Mouse (Mus musculus) heart, embryonic 15.5 days (tissue): ENCODE results near the gene Lrp3. TPM values are rescaled to one million over a fixed set of nuclear protein-coding genes. Genes with fewer than 3 reads are reported as not detected.
A peak's percentile ranks its signal among the peaks of the same experiment; 100 is the strongest.
"Not testable (repeated sequence)": the region's sequence is repeated elsewhere in the genome, so short reads cannot be mapped to it uniquely, and the experiment has no call there.

Experiments used
- ATAC-seq: fragments of 200-750 bp; cut with Nextera tagmentation; replicated peaks from 2 replicates; pipeline ENCODE4 v1.8.0; 2017; ENCODE audit warnings: low read depth, moderate TSS enrichment; ENCODE audit not compliant: insufficient number of reproducible peaks, insufficient read depth, low FRiP score
- H3K27ac ChIP-seq: fragments of 300-500 bp; sonication (generic); 2 replicates; pipeline ENCODE4 v1.5.1; 2015; ENCODE audit warnings: mild to moderate bottlenecking, inconsistent platforms
- H3K27me3 ChIP-seq: fragments of 300-500 bp; sonication (generic); 2 replicates; pipeline ENCODE4 v1.6.1; 2015; ENCODE audit warnings: inconsistent platforms
- H3K36me3 ChIP-seq: fragments of 300-500 bp; sonication (generic); 2 replicates; pipeline ENCODE4 v1.6.1; 2015; ENCODE audit warnings: mild to moderate bottlenecking, inconsistent platforms
- H3K4me1 ChIP-seq: fragments of 300-500 bp; sonication (generic); replicated peaks from 2 replicates; pipeline ENCODE4 v1.6.1; 2015; ENCODE audit warnings: inconsistent platforms
- H3K4me2 ChIP-seq: fragments of 300-500 bp; sonication (generic); 2 replicates; pipeline ENCODE4 v1.6.1; 2015; ENCODE audit warnings: inconsistent platforms, mild to moderate bottlenecking, moderate library complexity
- H3K4me3 ChIP-seq: fragments of 300-500 bp; sonication (generic); 2 replicates; pipeline ENCODE4 v1.5.1; 2015; ENCODE audit warnings: mild to moderate bottlenecking, inconsistent platforms
- H3K9ac ChIP-seq: fragments of 300-500 bp; sonication (generic); 2 replicates; pipeline ENCODE4 v1.6.1; 2015; ENCODE audit warnings: mild to moderate bottlenecking, inconsistent platforms
- H3K9me3 ChIP-seq: fragments of 300-500 bp; sonication (generic); replicated peaks from 2 replicates; pipeline ENCODE4 v1.6.1; 2016; ENCODE audit warnings: inconsistent platforms
- WGBS: fragments of 180-500 bp; shearing (Covaris S2); methylation state at CpG from one replicate; pipeline ENCODE4 v1.1.7; 2015; ENCODE audit warnings: mixed read lengths; 5-methylcytosine and 5-hydroxymethylcytosine counted together
- polyA plus RNA-seq: library from polyadenylated mRNA; unstranded; fragments of >200 nt; fragmentation: Nextera tagmentation; extraction: Ambion mirVana; gene quantifications from 2 replicates; pipeline ENCODE4 v1.2.1, GENCODE M21; 2015

The Lrp3 gene
- polyA plus RNA-seq = 1.8 and 2.9 TPM in 2 replicates

GRCm38 (mm10) chr7:35215225-35215624 lies at the start of gene Lrp3:
TSS of gene Lrp3 (minus strand) at chr7:35215498.
- ATAC-seq = peak; percentile 91
- Histone ChIP-seq H3K36me3 (no peaks in the 10 kb centered on the region), H3K4me1 (peaks cover 14% of the 10 kb centered on the region), H3K27ac (no peak within 1 kb of the TSS), H3K4me3 (peak within 1 kb of the TSS; percentile 64), H3K9ac (peak within 1 kb of the TSS; percentile 65), H3K27me3 (peaks cover 53% of the 10 kb centered on the region), H3K4me2 (peak within 1 kb of the TSS; percentile 98), H3K9me3 (no peaks in the 10 kb centered on the region)
- WGBS = under 1% methylated on average over 53 of the region's 53 CpGs

DNA sequence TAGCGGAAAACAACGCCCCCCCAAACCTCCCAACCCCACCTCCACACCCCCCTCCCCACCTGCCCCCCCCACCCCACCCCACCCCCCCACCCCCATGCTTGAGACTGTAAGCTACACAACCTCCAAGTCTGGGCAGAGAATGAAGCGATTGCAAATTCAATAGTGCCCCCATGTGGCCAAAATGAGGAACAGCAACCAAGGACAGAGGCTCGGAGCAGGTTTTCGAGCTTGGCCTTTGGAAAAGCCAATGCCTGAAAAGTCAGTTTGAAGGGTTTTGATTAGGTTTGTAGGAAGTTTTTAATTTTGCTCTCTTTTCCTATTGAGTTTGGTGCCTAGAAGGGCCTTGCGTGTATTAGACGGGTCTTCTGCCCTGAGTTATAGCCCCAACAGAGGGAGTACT lies 49.4 kb upstream of the Lrp3 start:
- WGBS = 14% methylated on average over 7 of the region's 7 CpGs
- Histone ChIP-seq H3K36me3 (no peaks in the 10 kb centered on the region), H3K9me3 (no peaks in the 10 kb centered on the region), H3K27ac (no peak overlapping the region), H3K27me3 (peaks cover 5% of the 10 kb centered on the region), H3K4me2 (no peak overlapping the region), H3K9ac (no peak overlapping the region), H3K4me1 (peaks cover 8% of the 10 kb centered on the region), H3K4me3 (no peak overlapping the region)
- no peak for ATAC-seq

- Histone ChIP-seq H3K4me2 (no peak overlapping the region), H3K27ac (no peak overlapping the region), H3K9me3 (no peaks in the 10 kb centered on the region), H3K27me3 (peaks cover 6% of the 10 kb centered on the region), H3K4me3 (no peak overlapping the region), H3K9ac (no peak overlapping the region), H3K4me1 (no peaks in the 10 kb centered on the region; the same call in 1 of the 2 replicates), H3K36me3 (no peaks in the 10 kb centered on the region)
- 71% methylated on average over 15 of the region's 15 CpGs for WGBS
- ATAC-seq = no peak
Measured at GRCm38 (mm10) chr7:35263595-35264489, 48.5 kb upstream of the Lrp3 start.

GRCm38 (mm10) chr7:35259384-35259783 lies 44.1 kb upstream of the Lrp3 start:
- no peak for ATAC-seq
- no peak overlapping the region for H3K4me2 ChIP-seq
- H3K4me1 ChIP-seq = no peaks in the 10 kb centered on the region
- no peak overlapping the region for H3K9ac ChIP-seq
- H3K27ac ChIP-seq = no peak overlapping the region
- H3K36me3 ChIP-seq = no peaks in the 10 kb centered on the region
- H3K4me3 ChIP-seq = no peak overlapping the region
- H3K9me3 ChIP-seq = no peaks in the 10 kb centered on the region
- peaks cover 6% of the 10 kb centered on the region; the same call in 1 of the 2 replicates for H3K27me3 ChIP-seq
- WGBS = 85% methylated on average over 8 of the region's 8 CpGs

GRCm38 (mm10) chr7:35258294-35258693 lies 43.0 kb upstream of the Lrp3 start:
- no peak overlapping the region for H3K4me3 ChIP-seq
- no peak for ATAC-seq
- H3K27me3 ChIP-seq = peaks cover 6% of the 10 kb centered on the region; the same call in 1 of the 2 replicates
- 41% methylated on average over 7 of the region's 7 CpGs for WGBS
- H3K9ac ChIP-seq = no peak overlapping the region
- no peak overlapping the region for H3K27ac ChIP-seq
- no peaks in the 10 kb centered on the region for H3K9me3 ChIP-seq
- no peaks in the 10 kb centered on the region for H3K4me1 ChIP-seq
- H3K4me2 ChIP-seq = no peak overlapping the region
- H3K36me3 ChIP-seq = no peaks in the 10 kb centered on the region

DNA sequence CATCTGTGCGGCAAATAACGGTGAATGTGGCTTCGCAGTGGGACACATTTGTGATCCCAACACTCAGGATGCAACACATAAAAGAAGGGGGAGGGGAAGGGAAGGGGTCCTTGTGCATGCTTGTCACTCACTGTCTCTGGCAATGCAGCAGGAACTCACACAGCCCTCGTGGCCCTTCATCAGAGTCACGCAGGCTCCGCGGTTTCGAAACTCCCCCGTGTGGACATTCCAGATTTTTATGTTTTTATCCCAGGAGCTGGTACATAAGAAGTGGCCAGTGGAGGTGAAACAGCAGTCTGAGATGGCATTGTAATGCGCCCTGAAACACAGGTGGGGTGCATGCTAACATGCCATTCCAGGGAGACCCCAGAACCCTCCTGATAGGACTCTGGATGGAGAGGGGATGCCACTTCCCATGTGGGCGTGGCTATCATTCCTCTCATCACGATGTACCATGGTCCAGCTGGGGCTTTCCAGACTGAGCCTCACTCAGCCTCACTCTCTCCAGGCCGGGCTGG lies 36.8 kb upstream of the Lrp3 start:
- Histone ChIP-seq H3K4me1 (peaks cover 5% of the 10 kb centered on the region), H3K9me3 (no peaks in the 10 kb centered on the region), H3K4me2 (peak overlapping the region; percentile 53), H3K27me3 (no peaks in the 10 kb centered on the region), H3K4me3 (peak overlapping the region; percentile 28), H3K36me3 (no peaks in the 10 kb centered on the region), H3K27ac (no peak overlapping the region), H3K9ac (no peak overlapping the region)
- 9% methylated on average over 13 of the region's 13 CpGs for WGBS
- ATAC-seq = no peak

DNA sequence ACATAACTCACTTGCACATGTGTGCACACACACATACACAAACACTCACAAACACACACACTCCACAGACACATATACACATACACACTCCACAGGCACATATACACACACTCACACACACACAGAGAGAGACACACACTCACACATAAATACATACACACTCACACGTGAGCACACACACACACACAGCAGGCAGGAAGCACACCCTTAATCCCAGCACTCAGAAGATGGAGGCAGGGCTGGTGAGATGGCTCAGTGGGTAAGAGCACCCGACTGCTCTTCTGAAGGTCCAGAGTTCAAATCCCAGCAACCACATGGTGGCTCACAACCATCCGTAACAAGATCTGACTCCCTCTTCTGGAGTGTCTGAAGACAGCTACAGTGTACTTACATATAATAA lies 22.6 kb upstream of the Lrp3 start:
- not testable (repeated sequence) for H3K4me3 ChIP-seq, ATAC-seq, H3K9me3 ChIP-seq, H3K4me2 ChIP-seq, H3K27me3 ChIP-seq, H3K36me3 ChIP-seq, H3K27ac ChIP-seq, H3K9ac ChIP-seq
- 68% methylated on average over 3 of the region's 3 CpGs for WGBS
- peaks cover 13% of the 10 kb centered on the region for H3K4me1 ChIP-seq

- H3K27ac ChIP-seq = peak overlapping the region; percentile 60
- H3K4me2 ChIP-seq = peak overlapping the region; percentile 71
- H3K4me3 ChIP-seq = peak overlapping the region; percentile 80
- H3K27me3 ChIP-seq = no peaks in the 10 kb centered on the region
- WGBS = 18% methylated on average over 9 of the region's 9 CpGs
- H3K4me1 ChIP-seq = peaks cover 13% of the 10 kb centered on the region
- no peaks in the 10 kb centered on the region for H3K9me3 ChIP-seq
- peak; percentile 43; the same call in 1 of the 2 replicates for ATAC-seq
- no peak overlapping the region for H3K9ac ChIP-seq
- H3K36me3 ChIP-seq = no peaks in the 10 kb centered on the region
Measured at GRCm38 (mm10) chr7:35235308-35235707, 20.0 kb upstream of the Lrp3 start.

- ATAC-seq = peak; percentile 94
- Histone ChIP-seq H3K9me3 (no peaks in the 10 kb centered on the region), H3K4me3 (peak overlapping the region; percentile 80), H3K27ac (peak overlapping the region; percentile 96), H3K27me3 (no peaks in the 10 kb centered on the region), H3K4me2 (peak overlapping the region; percentile 71), H3K9ac (peak overlapping the region; percentile 63), H3K36me3 (no peaks in the 10 kb centered on the region), H3K4me1 (peaks cover 13% of the 10 kb centered on the region)
- under 1% methylated on average over 45 of the region's 45 CpGs for WGBS
Measured at GRCm38 (mm10) chr7:35234361-35235245, 19.3 kb upstream of the Lrp3 start.

- ATAC-seq = no peak
- H3K4me1 ChIP-seq = peaks cover 13% of the 10 kb centered on the region
- peak overlapping the region; percentile 71 for H3K4me2 ChIP-seq
- WGBS = 55% methylated on average over 12 of the region's 12 CpGs
- peak overlapping the region; percentile 80 for H3K4me3 ChIP-seq
- H3K27ac ChIP-seq = peak overlapping the region; percentile 96
- H3K36me3 ChIP-seq = no peaks in the 10 kb centered on the region
- H3K9me3 ChIP-seq = no peaks in the 10 kb centered on the region
- no peaks in the 10 kb centered on the region for H3K27me3 ChIP-seq
- peak overlapping the region; percentile 63 for H3K9ac ChIP-seq
Measured at GRCm38 (mm10) chr7:35233861-35234260, 18.6 kb upstream of the Lrp3 start.
